Mouse (Mus musculus) R1 (cell line): ENCODE data around the gene Ctnnb1.

Experiments used
- DNase-seq: peaks from one replicate; pipeline ENCODE4 v3.0.0-alpha.2; 2018; ENCODE audit warnings: low read depth, low spot score

Ctnnb1 gene

DNA sequence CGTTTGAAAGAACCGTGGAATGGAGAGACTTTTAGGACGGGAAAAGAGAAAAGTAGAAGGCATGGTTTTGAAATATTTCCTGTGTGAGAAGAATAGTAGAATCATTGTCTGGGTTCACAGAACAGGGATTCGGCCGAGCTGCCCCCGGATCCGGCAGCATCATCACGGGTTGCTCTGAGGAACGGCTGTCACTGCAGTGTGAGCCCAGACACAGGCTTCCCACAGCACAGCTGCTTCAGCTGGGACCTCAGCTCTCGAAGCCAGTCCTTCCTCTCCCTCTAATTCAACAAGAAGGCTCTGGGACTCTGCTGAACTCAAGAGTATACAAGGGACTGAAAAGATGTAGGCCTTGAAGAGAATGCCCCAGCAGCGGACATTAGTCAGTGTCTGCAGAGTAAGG lies 69.7 kb downstream of the Ctnnb1 start:
- DNase-seq, result no peak

DNA sequence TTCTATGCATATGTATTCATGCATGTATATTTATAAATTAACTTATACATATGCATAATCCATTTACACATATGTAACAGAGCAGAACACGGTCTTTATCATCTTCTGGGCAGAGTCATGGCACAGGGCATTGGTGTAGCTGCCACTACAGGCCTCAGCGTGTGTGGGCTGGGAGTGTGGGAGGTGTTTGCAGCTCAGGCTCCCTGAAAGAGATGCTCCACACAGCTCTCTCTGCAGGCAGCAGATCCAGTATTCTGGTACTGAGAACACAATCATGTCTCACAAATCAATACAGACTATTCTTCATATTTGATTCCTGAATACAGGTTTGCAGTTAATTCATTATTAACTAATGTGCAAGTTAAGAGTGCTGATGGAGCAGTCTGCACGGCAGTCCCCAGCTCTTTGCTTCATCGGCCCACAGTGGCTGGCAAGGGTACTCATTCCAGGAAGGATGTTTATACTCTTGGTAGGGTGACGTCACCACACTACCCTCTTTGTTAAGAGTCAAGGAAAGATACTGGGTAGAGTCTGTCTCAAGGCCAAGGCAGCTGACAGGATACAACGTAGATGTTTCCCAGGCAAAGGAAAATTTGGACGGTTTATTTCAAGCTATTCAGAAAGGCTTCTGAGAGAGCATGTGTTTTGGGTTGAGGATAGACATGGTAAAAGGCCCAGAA lies 71.8 kb downstream of the Ctnnb1 start:
- DNase-seq, result no peak

DNA sequence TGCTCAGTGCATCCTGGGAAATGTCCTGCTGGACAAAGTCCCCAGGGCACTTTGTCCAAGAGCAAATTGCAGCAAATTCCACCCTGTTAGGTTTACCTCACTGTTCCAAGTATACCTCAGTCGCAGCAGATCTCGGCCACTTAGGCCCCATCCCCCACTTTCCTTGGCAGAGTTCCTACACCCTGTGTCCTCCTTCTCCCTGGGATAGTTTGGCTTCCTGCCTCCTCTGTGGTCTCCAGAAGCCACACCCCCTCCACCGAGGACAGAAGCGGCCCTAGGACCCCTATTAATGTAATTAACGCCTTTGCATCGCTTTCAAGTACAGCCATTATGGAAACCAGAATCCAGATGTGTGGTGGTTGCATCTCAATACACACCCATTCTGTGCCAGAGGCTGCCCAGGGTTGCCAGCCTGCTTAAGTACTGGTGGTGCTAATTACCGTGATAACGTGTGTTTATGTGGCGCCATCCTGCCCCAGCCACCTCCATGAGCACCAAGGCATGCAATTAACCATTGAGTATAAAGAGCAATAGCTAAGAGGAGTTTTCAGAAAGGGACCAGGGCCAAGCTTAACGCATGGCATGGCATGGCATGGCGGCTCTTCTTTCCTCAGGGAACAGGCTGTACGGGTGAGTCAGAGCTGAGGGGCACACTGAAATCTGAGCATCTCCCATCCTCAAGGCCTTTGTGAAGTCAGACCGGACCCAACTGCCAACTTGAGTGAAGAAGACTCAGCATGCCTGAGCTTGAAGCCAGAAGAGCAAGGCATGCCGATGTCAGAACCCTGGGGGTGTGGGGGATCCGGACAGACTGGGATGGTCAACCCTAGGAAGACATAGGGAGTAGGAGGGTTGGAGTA lies 72.9 kb downstream of the Ctnnb1 start:
- DNase-seq, result no peak

DNA sequence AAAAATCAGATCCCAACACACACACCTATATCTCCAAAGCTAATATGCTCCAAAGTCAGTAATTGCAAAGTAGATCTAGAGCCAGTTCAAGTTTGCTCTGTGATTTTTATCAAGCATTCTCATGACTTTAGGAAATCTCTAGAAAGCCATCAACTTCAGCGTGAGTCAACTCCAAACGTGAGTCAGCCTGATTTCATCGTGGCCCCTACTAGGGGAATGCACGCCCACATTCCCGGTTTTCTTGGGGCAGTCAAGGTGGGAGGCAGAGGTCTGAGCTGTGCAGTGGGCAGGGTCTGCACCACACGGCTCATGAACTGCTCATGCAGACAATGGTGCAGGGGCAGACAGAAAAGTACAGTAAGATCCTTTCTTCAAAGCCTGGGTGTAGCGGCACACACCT lies 76.9 kb downstream of the Ctnnb1 start:
- no peak for DNase-seq
